Mouse (Mus musculus) midbrain, embryonic 12.5 days (tissue): ENCODE measurements at regions not wholly inside any gene's neighbourhood (a gene's known extent, or its start where the extent isn't known, plus 50 kb on each side); places are given as distances from the start of the nearest gene placed in this dataset.
A peak's percentile ranks its signal among the peaks of the same experiment; 100 is the strongest.

ENCODE experiments used
- ATAC-seq: fragments of 200-750 bp; cut with Nextera tagmentation; 2 replicates; pipeline ENCODE4 v1.8.0; 2017; ENCODE audit warnings: low read depth, moderate TSS enrichment, moderate library complexity; ENCODE audit not compliant: low FRiP score
- H3K27ac ChIP-seq: fragments of 300-500 bp; sonication (generic); replicated peaks from 2 replicates; pipeline ENCODE4 v1.5.1; 2016; ENCODE audit warnings: mild to moderate bottlenecking
- H3K27me3 ChIP-seq: fragments of 300-500 bp; sonication (generic); 2 replicates; pipeline ENCODE4 v1.6.1; 2016; ENCODE audit warnings: mild to moderate bottlenecking
- H3K36me3 ChIP-seq: fragments of 300-500 bp; sonication (generic); 2 replicates; pipeline ENCODE4 v1.6.1; 2016
- H3K4me1 ChIP-seq: fragments of 300-500 bp; sonication (generic); 2 replicates; pipeline ENCODE4 v1.6.1; 2016
- H3K4me2 ChIP-seq: fragments of 300-500 bp; sonication (generic); replicated peaks from 2 replicates; pipeline ENCODE4 v1.6.1; 2016; ENCODE audit warnings: mild to moderate bottlenecking, moderate library complexity
- H3K4me3 ChIP-seq: fragments of 300-500 bp; sonication (generic); 2 replicates; pipeline ENCODE4 v1.5.1; 2016; ENCODE audit warnings: mild to moderate bottlenecking
- H3K9ac ChIP-seq: fragments of 300-500 bp; sonication (generic); replicated peaks from 2 replicates; pipeline ENCODE4 v1.6.1; 2016; ENCODE audit warnings: mild to moderate bottlenecking, moderate library complexity
- H3K9me3 ChIP-seq: fragments of 300-500 bp; sonication (generic); 2 replicates; pipeline ENCODE4 v1.6.1; 2016; ENCODE audit warnings: mild to moderate bottlenecking
- WGBS: fragments of 180-500 bp; shearing (Covaris S2); methylation state at CpG from one replicate; pipeline ENCODE4 v1.1.7; 2016; 5-methylcytosine and 5-hydroxymethylcytosine counted together

GRCm38 (mm10) chr11:55712350-55712749, 104.4 kb upstream of the Glra1 start:
- H3K4me2 ChIP-seq, result no peak overlapping the region
- no peaks in the 10 kb centered on the region for H3K36me3 ChIP-seq
- no peak overlapping the region for H3K9ac ChIP-seq
- no peak for ATAC-seq
- H3K27me3 ChIP-seq, result no peaks in the 10 kb centered on the region
- WGBS, result 92% methylated on average over 1 of the region's 1 CpGs
- no peaks in the 10 kb centered on the region for H3K9me3 ChIP-seq
- no peaks in the 10 kb centered on the region for H3K4me1 ChIP-seq
- H3K27ac ChIP-seq, result no peak overlapping the region
- no peak overlapping the region for H3K4me3 ChIP-seq

GRCm38 (mm10) chr11:55707467-55707866, 99.5 kb upstream of the Glra1 start:
- H3K4me3 ChIP-seq, result no peak overlapping the region
- H3K9me3 ChIP-seq, result no peaks in the 10 kb centered on the region
- 77% methylated on average over 5 of the region's 5 CpGs for WGBS
- H3K4me1 ChIP-seq, result no peaks in the 10 kb centered on the region
- ATAC-seq, result no peak
- H3K4me2 ChIP-seq, result no peak overlapping the region
- no peak overlapping the region for H3K9ac ChIP-seq
- no peaks in the 10 kb centered on the region for H3K36me3 ChIP-seq
- no peak overlapping the region for H3K27ac ChIP-seq
- H3K27me3 ChIP-seq, result no peaks in the 10 kb centered on the region

DNA sequence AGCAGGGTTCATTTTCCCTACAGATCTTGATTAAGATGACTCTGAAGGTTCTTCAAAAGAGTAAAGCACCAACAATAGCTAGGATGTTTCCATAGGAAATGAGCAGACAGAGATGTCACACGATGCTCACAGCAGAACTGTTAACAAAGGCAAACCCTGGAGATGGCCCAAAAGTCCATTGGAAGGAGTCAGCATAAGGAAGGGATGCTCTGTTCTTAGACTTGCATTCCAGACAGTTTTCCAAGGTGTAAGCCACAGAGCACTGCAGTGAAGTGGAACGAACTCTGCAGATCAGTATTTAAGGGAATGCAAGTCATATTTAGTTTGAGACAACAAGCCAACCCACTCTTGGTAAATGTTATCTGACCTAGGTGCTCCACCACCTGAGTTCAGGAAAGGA, 93.9 kb upstream of the Glra1 start:
- H3K27ac ChIP-seq, result no peak overlapping the region
- H3K9ac ChIP-seq, result no peak overlapping the region
- H3K36me3 ChIP-seq, result no peaks in the 10 kb centered on the region
- ATAC-seq, result no peak
- no peaks in the 10 kb centered on the region for H3K9me3 ChIP-seq
- H3K4me1 ChIP-seq, result no peaks in the 10 kb centered on the region
- WGBS, result 81% methylated on average over 2 of the region's 2 CpGs
- no peaks in the 10 kb centered on the region for H3K27me3 ChIP-seq
- H3K4me3 ChIP-seq, result no peak overlapping the region
- H3K4me2 ChIP-seq, result no peak overlapping the region

DNA sequence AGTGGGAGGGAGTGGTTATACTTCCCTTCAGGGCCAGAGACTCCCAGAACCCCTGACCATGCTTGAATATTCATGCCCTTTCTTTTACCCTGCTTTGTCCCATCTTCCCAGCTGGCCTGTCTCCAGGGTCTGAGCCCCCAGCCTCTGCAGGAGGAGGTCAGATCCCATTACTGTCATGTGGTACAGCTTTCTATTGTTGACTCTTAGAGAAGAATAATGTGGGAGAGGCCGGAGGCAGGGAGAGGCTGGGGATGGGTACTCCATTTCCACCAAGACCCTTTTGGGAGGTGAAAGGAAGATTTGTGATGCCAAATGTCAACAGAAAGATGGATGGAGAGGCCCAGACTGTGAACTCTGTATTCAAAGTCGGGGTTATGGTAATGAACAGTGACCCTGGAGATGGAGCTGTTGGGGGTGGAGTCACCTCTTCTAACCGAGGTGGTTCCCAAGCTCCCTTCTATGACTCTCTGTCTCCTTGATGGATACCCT, 77.1 kb upstream of the Glra1 start:
- H3K9ac ChIP-seq, result no peak overlapping the region
- H3K4me3 ChIP-seq, result no peak overlapping the region
- H3K27me3 ChIP-seq, result no peaks in the 10 kb centered on the region
- 25% methylated on average over 3 of the region's 3 CpGs for WGBS
- no peaks in the 10 kb centered on the region for H3K9me3 ChIP-seq
- H3K4me1 ChIP-seq, result peaks cover 7% of the 10 kb centered on the region; the same call in 1 of the 2 replicates
- no peaks in the 10 kb centered on the region for H3K36me3 ChIP-seq
- no peak overlapping the region for H3K27ac ChIP-seq
- no peak overlapping the region for H3K4me2 ChIP-seq
- ATAC-seq, result peak; percentile 62; the same call in 1 of the 2 replicates

- no peak overlapping the region for H3K4me3 ChIP-seq
- H3K4me2 ChIP-seq, result no peak overlapping the region
- ATAC-seq, result no peak
- no peaks in the 10 kb centered on the region for H3K36me3 ChIP-seq
- 45% methylated on average over 10 of the region's 10 CpGs for WGBS
- no peaks in the 10 kb centered on the region for H3K9me3 ChIP-seq
- no peak overlapping the region for H3K27ac ChIP-seq
- H3K4me1 ChIP-seq, result peaks cover 7% of the 10 kb centered on the region; the same call in 1 of the 2 replicates
- no peak overlapping the region for H3K9ac ChIP-seq
- no peaks in the 10 kb centered on the region for H3K27me3 ChIP-seq
Measured at GRCm38 (mm10) chr11:55682351-55682961, 74.5 kb upstream of the Glra1 start.

GRCm38 (mm10) chr11:55681226-55681980, 73.4 kb upstream of the Glra1 start:
- WGBS, result 79% methylated on average over 21 of the region's 21 CpGs
- ATAC-seq, result no peak
- no peaks in the 10 kb centered on the region for H3K27me3 ChIP-seq
- no peak overlapping the region for H3K9ac ChIP-seq
- no peak overlapping the region for H3K4me2 ChIP-seq
- no peak overlapping the region for H3K4me3 ChIP-seq
- no peaks in the 10 kb centered on the region for H3K9me3 ChIP-seq
- peaks cover 7% of the 10 kb centered on the region; the same call in 1 of the 2 replicates for H3K4me1 ChIP-seq
- no peak overlapping the region for H3K27ac ChIP-seq
- no peaks in the 10 kb centered on the region for H3K36me3 ChIP-seq

DNA sequence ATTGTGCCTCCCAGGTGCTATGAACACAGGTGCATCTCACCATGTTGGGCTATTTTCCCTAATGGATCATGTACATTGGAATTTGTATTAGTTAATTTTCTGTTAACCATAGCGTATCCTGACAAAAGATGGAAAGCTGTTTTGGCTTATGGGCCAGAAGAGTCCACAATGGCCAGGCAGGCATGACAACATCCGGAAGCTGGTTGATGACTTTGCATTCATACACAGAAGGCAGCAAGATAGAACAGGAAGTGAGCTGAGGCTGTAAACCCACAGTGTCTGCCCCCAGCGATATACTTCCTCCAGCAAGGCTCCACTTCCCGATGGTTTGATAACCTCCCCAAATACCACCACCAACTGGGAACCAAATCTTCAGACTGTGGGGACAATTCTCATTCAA, 55.1 kb upstream of the Glra1 start:
- WGBS, result 92% methylated on average over 4 of the region's 4 CpGs
- Histone ChIP-seq H3K4me2 (no peak overlapping the region), H3K9ac (no peak overlapping the region), H3K27me3 (no peaks in the 10 kb centered on the region), H3K4me3 (no peak overlapping the region), H3K4me1 (no peaks in the 10 kb centered on the region), H3K27ac (no peak overlapping the region), H3K9me3 (no peaks in the 10 kb centered on the region), H3K36me3 (no peaks in the 10 kb centered on the region)
- ATAC-seq, result no peak

DNA sequence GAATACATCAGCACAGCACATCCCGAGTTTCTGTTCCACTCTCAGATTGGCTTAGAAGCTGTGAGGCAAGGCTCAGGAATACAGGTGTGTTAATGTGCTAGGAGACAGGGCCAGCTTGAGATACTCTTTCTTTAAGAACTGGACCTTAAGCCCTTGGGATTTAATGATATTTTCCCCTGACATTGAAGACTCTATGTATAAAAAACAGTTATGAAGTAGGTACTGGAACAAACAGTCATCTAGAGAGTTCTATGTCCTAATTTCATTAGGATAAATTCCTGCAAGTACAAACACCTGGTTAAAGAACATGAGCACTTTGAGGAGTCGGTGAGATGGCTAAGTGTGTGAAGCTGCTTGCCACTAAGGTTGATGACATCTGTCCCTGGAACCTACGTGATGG, 54.3 kb upstream of the Glra1 start:
- Histone ChIP-seq H3K9me3 (no peaks in the 10 kb centered on the region), H3K9ac (no peak overlapping the region), H3K4me1 (no peaks in the 10 kb centered on the region), H3K27me3 (no peaks in the 10 kb centered on the region), H3K36me3 (no peaks in the 10 kb centered on the region), H3K4me2 (no peak overlapping the region), H3K27ac (no peak overlapping the region), H3K4me3 (no peak overlapping the region)
- WGBS, result 76% methylated on average over 3 of the region's 3 CpGs
- ATAC-seq, result no peak
